Mouse (Mus musculus) small intestine, adult 2 months (tissue): ENCODE results near the gene Knstrn. TPM values are rescaled to one million over a fixed set of nuclear protein-coding genes. Genes with fewer than 3 reads are reported as not detected.

Source experiments
- H3K27ac ChIP-seq: fragments of 200-500 bp; 2 replicates; pipeline ENCODE4 v1.5.1; 2012; ENCODE audit warnings: low read depth, low read length, control low read depth, inconsistent platforms; ENCODE audit not compliant: insufficient read depth
- H3K27me3 ChIP-seq: fragments of 200-500 bp; 2 replicates; pipeline ENCODE4 v1.6.1; 2012; ENCODE audit warnings: mild to moderate bottlenecking, moderate library complexity, low read length, inconsistent platforms; ENCODE audit not compliant: control insufficient read depth, insufficient read depth
- H3K36me3 ChIP-seq: fragments of 200-500 bp; 2 replicates; pipeline ENCODE4 v1.6.1; 2012; ENCODE audit warnings: mild to moderate bottlenecking, low read length, control low read depth, inconsistent platforms; ENCODE audit not compliant: control insufficient read depth, insufficient read depth
- H3K4me1 ChIP-seq: fragments of 200-500 bp; 2 replicates; pipeline ENCODE4 v1.6.1; 2012; ENCODE audit warnings: low read length, inconsistent platforms, mixed read lengths; ENCODE audit not compliant: control insufficient read depth, insufficient read depth, insufficient read length
- H3K4me3 ChIP-seq: fragments of 200-500 bp; 2 replicates; pipeline ENCODE4 v1.5.1; 2012; ENCODE audit warnings: low read depth, mild to moderate bottlenecking, control low read depth, inconsistent platforms, low read length, moderate library complexity
- CTCF ChIP-seq: fragments of 200-500 bp; IDR thresholded peaks from 2 replicates; pipeline ENCODE4 v1.5.1; 2012; ENCODE audit warnings: low read depth, mild to moderate bottlenecking, control low read depth, inconsistent platforms, low read length, moderate library complexity, mixed read lengths; ENCODE audit not compliant: insufficient replicate concordance, insufficient read length; ENCODE audit errors: extremely low read depth
- POLR2A ChIP-seq: fragments of 200-500 bp; IDR thresholded peaks from 2 replicates; pipeline ENCODE4 v1.6.1; 2012; ENCODE audit warnings: low read depth, mild to moderate bottlenecking, control low read depth, inconsistent platforms, low read length, moderate library complexity
- WGBS: fragments of 180-500 bp; shearing (Covaris S2); methylation state at CpG from one replicate; pipeline ENCODE4 v1.1.7; 2018; 5-methylcytosine and 5-hydroxymethylcytosine counted together
- polyA plus RNA-seq: library from polyadenylated mRNA; depleted of rRNA; stranded (reverse); fragments of >200 nt; gene quantifications from 2 replicates; pipeline ENCODE4 v1.2.3, GENCODE M21; 2012

The Knstrn gene
- polyA plus RNA-seq, 1 experiment: 4.7 TPM

- peaks cover 16% of the 10 kb centered on the region for H3K4me1 ChIP-seq
- no peak overlapping the region for H3K4me3 ChIP-seq
- H3K27ac ChIP-seq: no peak overlapping the region
- TF ChIP-seq CTCF (no peak), POLR2A (no peak)
- no peaks in the 10 kb centered on the region for H3K36me3 ChIP-seq
- H3K27me3 ChIP-seq: no peaks in the 10 kb centered on the region
- 90% methylated on average over 26 of the region's 26 CpGs for WGBS
These were observed 22.1 kb upstream of the Knstrn start for GRCm38 (mm10) chr2:118791591-118792258.

DNA sequence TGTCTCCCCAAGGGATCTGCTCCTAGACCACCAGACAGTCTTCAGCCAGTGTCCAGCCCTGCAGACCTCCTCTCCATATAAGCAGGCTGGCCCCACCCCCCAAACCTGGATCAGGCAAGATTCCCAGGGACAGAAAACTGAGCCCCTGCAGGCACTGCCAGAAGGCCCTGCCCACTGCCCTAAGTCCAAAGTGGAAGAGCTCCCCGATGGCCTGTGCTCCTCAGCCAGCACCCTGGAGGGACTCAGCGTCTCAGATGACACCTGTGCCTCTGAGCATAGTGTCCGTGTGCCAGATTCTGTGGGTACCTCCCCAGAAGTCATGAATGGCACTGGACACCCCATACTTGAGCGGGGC is 21.6 kb upstream of the Knstrn start:
- Histone ChIP-seq H3K27ac (no peak overlapping the region), H3K36me3 (no peaks in the 10 kb centered on the region), H3K4me1 (peaks cover 16% of the 10 kb centered on the region), H3K4me3 (no peak overlapping the region), H3K27me3 (no peaks in the 10 kb centered on the region)
- TF ChIP-seq POLR2A: no peak
- 72% methylated on average over 4 of the region's 4 CpGs for WGBS

DNA sequence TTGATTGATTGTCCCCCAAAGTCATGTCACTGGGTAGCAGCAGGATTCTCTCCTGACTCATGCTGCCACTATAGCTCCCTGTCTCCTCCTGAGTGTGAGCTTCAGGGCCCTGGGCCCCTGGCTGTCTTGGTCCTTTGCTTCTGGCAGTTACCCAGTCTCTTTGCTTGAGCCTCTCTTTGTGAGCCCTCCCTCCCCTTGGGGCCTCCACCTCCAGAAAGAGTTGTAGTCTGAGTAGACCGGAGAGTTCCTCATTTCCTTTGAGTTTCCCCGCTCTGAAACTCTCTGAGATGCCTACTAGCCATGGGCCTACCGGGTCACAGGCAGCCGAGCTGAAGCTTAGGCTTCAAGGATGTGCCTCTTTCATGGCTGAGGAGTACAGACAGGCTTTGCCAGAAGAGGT is 20.2 kb upstream of the Knstrn start:
- peaks cover 16% of the 10 kb centered on the region for H3K4me1 ChIP-seq
- no peak for TF ChIP-seq CTCF
- no peak for TF ChIP-seq POLR2A
- H3K36me3 ChIP-seq: no peaks in the 10 kb centered on the region
- H3K27me3 ChIP-seq: no peaks in the 10 kb centered on the region
- H3K4me3 ChIP-seq: no peak overlapping the region
- WGBS: 85% methylated on average over 4 of the region's 4 CpGs
- H3K27ac ChIP-seq: no peak overlapping the region

DNA sequence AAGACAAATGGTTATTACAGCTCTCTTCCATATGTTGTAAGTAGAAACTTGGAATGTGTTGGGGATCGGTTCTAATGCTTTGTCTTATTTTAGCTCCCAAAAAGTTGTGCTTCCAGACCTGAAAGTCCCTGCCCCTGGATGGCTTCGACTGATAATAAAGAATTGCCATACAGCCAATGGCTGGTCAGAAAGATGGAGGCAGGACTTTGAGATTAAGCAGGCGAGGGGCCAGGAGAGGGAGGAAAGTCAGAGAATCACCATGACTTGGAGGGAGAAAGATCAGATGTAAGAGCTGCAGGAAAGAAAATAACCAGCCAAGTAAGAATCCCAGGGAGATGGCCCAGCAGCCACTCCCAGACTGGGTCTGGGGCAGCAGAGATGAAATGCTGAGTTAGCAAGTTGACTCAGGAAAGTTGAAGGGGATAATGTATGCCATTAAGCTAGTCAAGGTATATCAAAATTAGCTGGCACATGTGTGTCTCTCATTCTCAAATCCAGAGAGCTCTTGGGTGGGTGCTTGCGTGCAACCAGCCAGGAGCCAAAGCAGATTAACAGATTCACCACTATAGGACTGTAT is 11.2 kb upstream of the Knstrn start:
- TF ChIP-seq POLR2A (no peak), CTCF (no peak)

DNA sequence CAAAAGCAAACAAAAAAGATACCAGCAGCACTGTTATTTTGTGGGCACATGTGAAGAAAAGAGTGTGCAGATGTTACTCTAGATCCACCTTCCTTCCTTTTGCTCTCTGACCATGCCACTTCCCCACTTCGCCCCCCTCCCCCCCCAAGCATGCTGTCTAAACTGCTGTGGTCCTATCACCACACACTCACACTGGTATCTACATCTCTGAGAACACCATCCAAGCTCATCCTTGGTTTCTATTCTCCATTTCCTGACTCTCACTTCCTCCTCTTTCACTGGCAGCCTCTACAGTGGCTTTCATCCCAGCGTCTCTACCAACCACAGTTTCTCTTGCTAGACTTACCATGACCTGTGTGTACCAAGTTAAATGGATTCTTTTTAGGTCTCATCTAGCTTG is 9.3 kb upstream of the Knstrn start:
- H3K27ac ChIP-seq: no peak overlapping the region
- TF ChIP-seq CTCF: no peak
- TF ChIP-seq POLR2A: no peak
- H3K36me3 ChIP-seq: no peaks in the 10 kb centered on the region
- no peaks in the 10 kb centered on the region; the same call in 1 of the 2 replicates for H3K4me1 ChIP-seq
- WGBS: 70% methylated on average over 2 of the region's 2 CpGs
- no peaks in the 10 kb centered on the region for H3K27me3 ChIP-seq
- no peak overlapping the region for H3K4me3 ChIP-seq

More for the DNA sequence above, 11.2 kb upstream of the Knstrn start:
- H3K27me3 ChIP-seq: no peaks in the 10 kb centered on the region; the same call in 1 of the 2 replicates
- 76% methylated on average over 4 of the region's 4 CpGs for WGBS
- no peak overlapping the region for H3K27ac ChIP-seq
- no peaks in the 10 kb centered on the region; the same call in 1 of the 2 replicates for H3K4me1 ChIP-seq
- H3K36me3 ChIP-seq: no peaks in the 10 kb centered on the region
- no peak overlapping the region for H3K4me3 ChIP-seq

GRCm38 (mm10) chr2:118805137-118805536 is 8.7 kb upstream of the Knstrn start:
- H3K4me1 ChIP-seq: no peaks in the 10 kb centered on the region; the same call in 1 of the 2 replicates
- H3K27ac ChIP-seq: no peak overlapping the region
- H3K36me3 ChIP-seq: no peaks in the 10 kb centered on the region
- H3K27me3 ChIP-seq: no peaks in the 10 kb centered on the region
- WGBS: 12% methylated on average over 3 of the region's 3 CpGs
- H3K4me3 ChIP-seq: no peak overlapping the region
- TF ChIP-seq CTCF: no peak
- no peak for TF ChIP-seq POLR2A

GRCm38 (mm10) chr2:118805756-118806155 is 8.0 kb upstream of the Knstrn start:
- H3K27ac ChIP-seq: no peak overlapping the region
- H3K4me3 ChIP-seq: no peak overlapping the region
- no peaks in the 10 kb centered on the region for H3K27me3 ChIP-seq
- TF ChIP-seq POLR2A: no peak
- TF ChIP-seq CTCF: no peak
- H3K4me1 ChIP-seq: no peaks in the 10 kb centered on the region; the same call in 1 of the 2 replicates
- no peaks in the 10 kb centered on the region for H3K36me3 ChIP-seq
- WGBS: 18% methylated on average over 3 of the region's 3 CpGs
